Mouse (Mus musculus) embryonic facial prominence, embryonic 11.5 days (tissue): ENCODE results near the gene Daam1. TPM values are rescaled to one million over a fixed set of nuclear protein-coding genes. Genes with fewer than 3 reads are reported as not detected.

Experiments
- ATAC-seq: fragments of 200-750 bp; cut with Nextera tagmentation; replicated peaks from 2 replicates; pipeline ENCODE4 v1.8.0; 2017; ENCODE audit warnings: low read depth; ENCODE audit not compliant: insufficient number of reproducible peaks, low FRiP score, low TSS enrichment
- DNase-seq: peaks from one replicate; pipeline ENCODE4 v3.0.0-alpha.2; 2015; ENCODE audit warnings: low spot score
- H3K27ac ChIP-seq: fragments of 300-500 bp; sonication (generic); replicated peaks from 2 replicates; pipeline ENCODE4 v1.5.1; 2014; ENCODE audit warnings: mild to moderate bottlenecking, low read depth, low read length, control low read depth
- H3K27me3 ChIP-seq: fragments of 300-500 bp; sonication (generic); 2 replicates; pipeline ENCODE4 v1.6.1; 2014; ENCODE audit warnings: mild to moderate bottlenecking, low read length, moderate library complexity, mixed read lengths; ENCODE audit not compliant: control insufficient read depth, insufficient read depth
- H3K36me3 ChIP-seq: fragments of 300-500 bp; sonication (generic); replicated peaks from 2 replicates; pipeline ENCODE4 v1.6.1; 2014; ENCODE audit warnings: low read depth, mild to moderate bottlenecking, low read length, moderate library complexity, mixed read lengths; ENCODE audit not compliant: control insufficient read depth, insufficient read depth
- H3K4me1 ChIP-seq: fragments of 300-500 bp; sonication (generic); 2 replicates; pipeline ENCODE4 v1.6.1; 2014; ENCODE audit warnings: low read length, mixed read lengths; ENCODE audit not compliant: control insufficient read depth, insufficient read depth
- H3K4me2 ChIP-seq: fragments of 300-500 bp; sonication (generic); 2 replicates; pipeline ENCODE4 v1.6.1; 2014; ENCODE audit warnings: low read depth, mild to moderate bottlenecking, control low read depth, low read length, moderate library complexity
- H3K4me3 ChIP-seq: fragments of 300-500 bp; sonication (generic); 2 replicates; pipeline ENCODE4 v1.5.1; 2014; ENCODE audit warnings: low read depth, low read length, control low read depth
- H3K9ac ChIP-seq: fragments of 300-500 bp; sonication (generic); replicated peaks from 2 replicates; pipeline ENCODE4 v1.6.1; 2014; ENCODE audit warnings: mild to moderate bottlenecking, control low read depth, low read length
- H3K9me3 ChIP-seq: fragments of 300-500 bp; sonication (generic); replicated peaks from 2 replicates; pipeline ENCODE4 v1.6.1; 2016; ENCODE audit warnings: mild to moderate bottlenecking, low read length, inconsistent platforms, mixed read lengths; ENCODE audit not compliant: control insufficient read depth
- WGBS: fragments of 180-500 bp; shearing (Covaris S2); extraction: QIAGEN DNeasy Blood & Tissue Kit; methylation state at CpG from one replicate; pipeline ENCODE4 v1.1.7; 2014; 5-methylcytosine and 5-hydroxymethylcytosine counted together
- polyA plus RNA-seq: library from polyadenylated mRNA; unstranded; fragments of >200 nt; fragmentation: Nextera tagmentation; extraction: Ambion mirVana; gene quantifications from 2 replicates; pipeline ENCODE4 v1.2.1, GENCODE M21; 2014

Gene Daam1
- polyA plus RNA-seq, 1 experiment from 2014 or later, result 16.3 TPM

DNA sequence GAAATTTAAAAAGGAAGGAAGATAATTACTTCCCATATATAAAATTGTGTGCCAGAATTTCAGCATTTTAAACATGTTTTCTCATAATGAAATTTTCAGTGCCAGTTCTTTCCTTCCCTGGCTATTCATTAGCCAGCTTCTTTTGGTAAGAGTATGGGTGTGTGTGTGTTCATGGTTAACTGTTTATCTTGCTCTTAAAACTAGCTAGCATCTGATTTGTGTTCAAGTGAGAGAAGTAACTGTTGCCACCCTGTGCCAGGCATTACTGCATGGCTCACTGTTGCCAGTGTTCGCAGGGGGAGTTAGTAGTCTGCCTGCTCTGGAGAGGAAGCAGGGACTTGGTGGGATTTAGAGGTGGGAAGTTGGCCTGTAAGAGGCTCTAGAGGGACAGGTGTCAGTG lies 81.4 kb downstream of the Daam1 start:
- Histone ChIP-seq H3K9me3 (no peaks in the 10 kb centered on the region), H3K4me1 (no peaks in the 10 kb centered on the region), H3K4me3 (no peak overlapping the region), H3K4me2 (no peak overlapping the region), H3K36me3 (no peaks in the 10 kb centered on the region), H3K9ac (no peak overlapping the region), H3K27me3 (no peaks in the 10 kb centered on the region), H3K27ac (no peak overlapping the region)
- WGBS, result 93% methylated on average over 1 of the region's 1 CpGs
- DNase-seq, result no peak
- no peak for ATAC-seq

GRCm38 (mm10) chr12:71919156-71919555 lies 88.3 kb downstream of the Daam1 start:
- WGBS, result 56% methylated on average over 4 of the region's 4 CpGs
- ATAC-seq, result no peak
- H3K4me1 ChIP-seq, result no peaks in the 10 kb centered on the region

GRCm38 (mm10) chr12:71919962-71920361 lies 89.1 kb downstream of the Daam1 start:
- Histone ChIP-seq H3K27me3 (no peaks in the 10 kb centered on the region), H3K27ac (no peak overlapping the region), H3K4me2 (no peak overlapping the region), H3K36me3 (no peaks in the 10 kb centered on the region), H3K9ac (no peak overlapping the region), H3K4me3 (no peak overlapping the region), H3K9me3 (no peaks in the 10 kb centered on the region), H3K4me1 (no peaks in the 10 kb centered on the region)
- no peak; the same call in 1 of the 2 replicates for ATAC-seq
- 51% methylated on average over 3 of the region's 3 CpGs for WGBS
- no peak for DNase-seq

More at GRCm38 (mm10) chr12:71919156-71919555, 88.3 kb downstream of the Daam1 start:
- H3K4me3 ChIP-seq, result no peak overlapping the region
- peak; percentile 38 for DNase-seq
- H3K27ac ChIP-seq, result no peak overlapping the region
- no peak overlapping the region for H3K4me2 ChIP-seq
- H3K36me3 ChIP-seq, result no peaks in the 10 kb centered on the region
- H3K27me3 ChIP-seq, result no peaks in the 10 kb centered on the region
- no peaks in the 10 kb centered on the region for H3K9me3 ChIP-seq
- no peak overlapping the region for H3K9ac ChIP-seq

GRCm38 (mm10) chr12:71922827-71923381 lies 92.0 kb downstream of the Daam1 start:
- no peaks in the 10 kb centered on the region for H3K27me3 ChIP-seq
- peak; percentile 19 for DNase-seq
- no peaks in the 10 kb centered on the region for H3K4me1 ChIP-seq
- WGBS, result 77% methylated on average over 5 of the region's 5 CpGs
- ATAC-seq, result no peak
- no peak overlapping the region for H3K9ac ChIP-seq
- no peak overlapping the region for H3K4me3 ChIP-seq
- no peaks in the 10 kb centered on the region for H3K9me3 ChIP-seq
- H3K4me2 ChIP-seq, result no peak overlapping the region
- H3K36me3 ChIP-seq, result no peaks in the 10 kb centered on the region
- no peak overlapping the region for H3K27ac ChIP-seq

- WGBS, result 87% methylated on average over 9 of the region's 9 CpGs
- no peaks in the 10 kb centered on the region for H3K36me3 ChIP-seq
- ATAC-seq, result no peak
These were observed 94.2 kb downstream of the Daam1 start for GRCm38 (mm10) chr12:71924978-71925529.

DNA sequence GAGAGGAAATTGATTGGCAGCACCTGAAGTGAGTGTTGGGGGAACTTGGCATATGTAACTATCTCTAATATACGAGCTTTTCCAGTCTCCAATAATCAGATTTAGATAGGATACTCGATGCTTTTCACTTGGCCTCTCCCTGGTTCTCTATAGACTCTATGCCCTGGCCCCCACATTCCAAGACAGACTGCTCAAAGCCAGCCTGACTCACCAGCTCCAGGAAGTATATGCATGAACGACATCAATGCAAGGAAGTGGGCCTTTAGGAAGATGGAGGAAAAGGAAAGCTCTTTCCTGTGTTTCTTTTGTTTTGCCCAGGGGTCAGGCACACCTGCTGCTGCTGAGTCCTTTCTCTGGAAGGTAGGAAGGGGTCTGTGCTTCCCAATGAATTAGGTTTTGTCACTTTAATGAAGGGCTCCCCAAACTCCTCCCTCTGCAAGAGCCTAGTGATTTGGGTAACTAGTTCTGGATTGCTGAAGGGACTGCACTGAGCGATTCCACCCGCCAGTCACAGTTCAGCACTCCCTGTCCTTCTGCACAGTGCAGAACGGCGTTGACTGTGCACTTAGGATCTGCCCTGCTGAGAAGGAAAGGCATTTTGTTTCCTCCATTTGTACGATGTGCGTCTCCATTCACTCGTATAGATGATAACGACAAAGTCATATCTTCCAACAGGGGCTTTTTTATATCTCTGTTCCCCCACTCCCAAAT lies 95.3 kb downstream of the Daam1 start:
- DNase-seq (no peak), ATAC-seq (no peak)
- 77% methylated on average over 11 of the region's 11 CpGs for WGBS
- Histone ChIP-seq H3K4me2 (no peak overlapping the region), H3K36me3 (no peaks in the 10 kb centered on the region), H3K9me3 (no peaks in the 10 kb centered on the region), H3K9ac (no peak overlapping the region), H3K4me1 (no peaks in the 10 kb centered on the region), H3K27ac (no peak overlapping the region), H3K27me3 (no peaks in the 10 kb centered on the region), H3K4me3 (no peak overlapping the region)

More at GRCm38 (mm10) chr12:71924978-71925529, 94.2 kb downstream of the Daam1 start:
- H3K27ac ChIP-seq, result no peak overlapping the region
- H3K9me3 ChIP-seq, result no peaks in the 10 kb centered on the region
- H3K4me3 ChIP-seq, result no peak overlapping the region
- no peak for DNase-seq
- no peaks in the 10 kb centered on the region for H3K4me1 ChIP-seq
- no peak overlapping the region for H3K4me2 ChIP-seq
- no peak overlapping the region for H3K9ac ChIP-seq
- H3K27me3 ChIP-seq, result no peaks in the 10 kb centered on the region

GRCm38 (mm10) chr12:71928092-71928491 lies 97.2 kb downstream of the Daam1 start:
- no peaks in the 10 kb centered on the region for H3K4me1 ChIP-seq
- no peak overlapping the region for H3K9ac ChIP-seq
- WGBS, result 91% methylated on average over 6 of the region's 6 CpGs
- no peak for ATAC-seq
- H3K27me3 ChIP-seq, result no peaks in the 10 kb centered on the region
- H3K4me2 ChIP-seq, result no peak overlapping the region
- no peak for DNase-seq
- no peak overlapping the region for H3K27ac ChIP-seq
- H3K36me3 ChIP-seq, result no peaks in the 10 kb centered on the region
- no peaks in the 10 kb centered on the region for H3K9me3 ChIP-seq
- no peak overlapping the region for H3K4me3 ChIP-seq

DNA sequence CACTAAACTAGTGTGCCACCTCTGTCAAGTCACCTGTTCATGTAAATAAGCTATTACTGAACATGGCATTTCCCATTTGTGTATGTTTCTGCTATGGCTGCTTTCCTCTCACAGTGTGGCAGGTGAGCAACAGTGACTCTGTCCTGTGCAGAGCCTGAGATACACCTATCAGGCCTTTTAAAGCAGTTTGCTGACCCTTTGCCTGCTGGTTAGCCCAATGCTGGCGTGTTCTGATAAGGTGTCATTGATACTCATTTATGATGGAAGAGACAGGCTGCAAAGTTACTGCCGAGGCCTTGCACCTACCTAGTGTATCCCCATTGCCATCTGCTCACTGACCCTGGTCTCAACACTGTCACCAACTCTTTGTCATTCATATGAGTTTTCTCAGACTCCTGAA lies 99.0 kb downstream of the Daam1 start:
- H3K9ac ChIP-seq, result no peak overlapping the region
- WGBS, result 87% methylated on average over 2 of the region's 2 CpGs
- DNase-seq (no peak), ATAC-seq (no peak)
- H3K4me3 ChIP-seq, result no peak overlapping the region
- H3K9me3 ChIP-seq, result no peaks in the 10 kb centered on the region
- H3K4me2 ChIP-seq, result no peak overlapping the region
- H3K27me3 ChIP-seq, result no peaks in the 10 kb centered on the region
- no peaks in the 10 kb centered on the region for H3K4me1 ChIP-seq
- H3K27ac ChIP-seq, result no peak overlapping the region
- no peaks in the 10 kb centered on the region for H3K36me3 ChIP-seq
